Mouse (Mus musculus) liver, embryonic 15.5 days (tissue): ENCODE measurements around the gene Chat. TPM values are rescaled to one million over a fixed set of nuclear protein-coding genes. Genes with fewer than 3 reads are reported as not detected.

ENCODE experiments used
- ATAC-seq: fragments of 200-750 bp; cut with Nextera tagmentation; 2 replicates; pipeline ENCODE4 v1.8.0; 2017; ENCODE audit warnings: moderate number of reproducible peaks, mild to moderate bottlenecking, moderate library complexity; ENCODE audit not compliant: insufficient read depth
- H3K27ac ChIP-seq: fragments of 300-500 bp; sonication (generic); replicated peaks from 2 replicates; pipeline ENCODE4 v1.5.1; 2015; ENCODE audit warnings: mild to moderate bottlenecking, inconsistent platforms
- H3K27me3 ChIP-seq: fragments of 300-500 bp; sonication (generic); 2 replicates; pipeline ENCODE4 v1.6.1; 2015; ENCODE audit warnings: mild to moderate bottlenecking, inconsistent platforms
- H3K36me3 ChIP-seq: fragments of 300-500 bp; sonication (generic); replicated peaks from 2 replicates; pipeline ENCODE4 v1.6.1; 2015; ENCODE audit warnings: moderate library complexity, mild to moderate bottlenecking, inconsistent platforms
- H3K4me1 ChIP-seq: fragments of 300-500 bp; sonication (generic); replicated peaks from 2 replicates; pipeline ENCODE4 v1.6.1; 2015; ENCODE audit warnings: inconsistent platforms
- H3K4me2 ChIP-seq: fragments of 300-500 bp; sonication (generic); 2 replicates; pipeline ENCODE4 v1.6.1; 2015; ENCODE audit warnings: moderate library complexity, mild to moderate bottlenecking, inconsistent platforms
- H3K4me3 ChIP-seq: fragments of 300-500 bp; sonication (generic); replicated peaks from 2 replicates; pipeline ENCODE4 v1.5.1; 2015; ENCODE audit warnings: mild to moderate bottlenecking, inconsistent platforms
- H3K9ac ChIP-seq: fragments of 300-500 bp; sonication (generic); 2 replicates; pipeline ENCODE4 v1.6.1; 2015; ENCODE audit warnings: moderate library complexity, mild to moderate bottlenecking, inconsistent platforms
- H3K9me3 ChIP-seq: fragments of 300-500 bp; sonication (generic); replicated peaks from 2 replicates; pipeline ENCODE4 v1.6.1; 2016; ENCODE audit warnings: inconsistent platforms
- WGBS: fragments of 180-500 bp; shearing (Covaris S2); methylation state at CpG from one replicate; pipeline ENCODE4 v1.1.7; 2015; ENCODE audit warnings: mixed read lengths; ENCODE audit not compliant: insufficient replicate concordance; 5-methylcytosine and 5-hydroxymethylcytosine counted together
- polyA plus RNA-seq: library from polyadenylated mRNA; unstranded; fragments of >200 nt; fragmentation: Nextera tagmentation; extraction: Ambion mirVana; gene quantifications from 2 replicates; pipeline ENCODE4 v1.2.1, GENCODE M21; 2015

Gene Chat
- not detected in 2 replicates for polyA plus RNA-seq

- Histone ChIP-seq H3K36me3 (no peaks in the 10 kb centered on the region), H3K27me3 (peaks cover 69% of the 10 kb centered on the region), H3K4me1 (0 out of 2 replicates have a peak, but pooled peaks cover 2% of the 10 kb centered on the region), H3K9me3 (no peaks in the 10 kb centered on the region), H3K4me2 (no peak within 1 kb of the TSS), H3K4me3 (no peak within 1 kb of the TSS), H3K27ac (no peak within 1 kb of the TSS), H3K9ac (no peak within 1 kb of the TSS)
- whole genome bisulfite sequencing: 14% methylated on average over 13 of the region's 13 CpGs
- ATAC-seq: no peak
These were observed at the start of gene Chat for GRCm38 (mm10) chr14:32465889-32466288. Chat (minus strand) TSS chr14:32465989.

DNA sequence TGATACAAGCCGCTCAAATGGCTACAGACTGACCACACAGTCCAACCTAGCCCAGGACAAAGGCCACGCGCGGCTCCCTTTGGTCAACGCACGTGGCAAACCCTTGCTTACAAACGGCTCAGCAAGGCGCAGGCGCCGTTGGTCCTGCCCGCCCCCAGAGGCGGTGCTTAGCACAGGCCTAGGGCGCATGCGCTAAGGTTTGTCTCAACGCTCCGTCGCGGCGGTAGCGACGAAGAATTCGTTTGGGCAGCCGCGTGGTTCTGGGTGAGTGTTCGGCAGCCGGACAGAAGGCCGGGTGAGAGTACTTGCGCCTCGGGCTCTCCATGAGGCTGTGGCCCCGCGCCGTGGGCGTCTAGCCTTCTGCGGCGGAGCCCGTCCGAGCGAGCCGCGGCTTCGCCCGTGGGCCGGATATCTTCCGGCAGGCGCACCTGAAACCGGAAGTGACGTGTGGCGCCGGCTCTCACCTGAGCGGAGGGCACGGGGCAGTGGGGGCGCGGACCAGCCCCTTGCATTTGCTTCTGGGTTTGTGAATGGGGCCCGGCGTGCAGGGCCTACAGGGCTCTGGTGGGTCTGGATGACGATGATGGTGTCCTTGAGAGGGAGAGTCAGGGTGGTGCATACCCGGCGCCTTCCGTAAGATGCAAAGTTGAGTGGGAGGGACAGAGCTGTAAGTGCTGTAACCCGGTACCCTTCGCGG lies 47.7 kb upstream of the Chat start, which contains the start of gene Ercc6:
TSS of gene Ercc6 (plus strand) at position 186 of the 697 bp plus-strand sequence.
- peaks cover 25% of the 10 kb centered on the region for H3K4me1 ChIP-seq
- no peaks in the 10 kb centered on the region for H3K9me3 ChIP-seq
- WGBS: under 1% methylated on average over 62 of the region's 62 CpGs
- peak within 1 kb of the TSS; percentile 74 for H3K9ac ChIP-seq
- H3K4me3 ChIP-seq: peak within 1 kb of the TSS; percentile 85
- ATAC-seq: peak; percentile 92
- H3K4me2 ChIP-seq: peak within 1 kb of the TSS; percentile 84
- no peaks in the 10 kb centered on the region for H3K27me3 ChIP-seq
- peak within 1 kb of the TSS; percentile 79 for H3K27ac ChIP-seq
- H3K36me3 ChIP-seq: peaks cover 15% of the 10 kb centered on the region

- Histone ChIP-seq H3K27me3 (no peaks in the 10 kb centered on the region), H3K36me3 (peaks cover 12% of the 10 kb centered on the region), H3K9ac (peak overlapping the region; percentile 74; the same call in 1 of the 2 replicates), H3K27ac (peak overlapping the region; percentile 24; the same call in 1 of the 2 replicates), H3K4me2 (peak overlapping the region; percentile 84), H3K9me3 (no peaks in the 10 kb centered on the region), H3K4me1 (peaks cover 31% of the 10 kb centered on the region), H3K4me3 (peak overlapping the region; percentile 85)
- no peak for ATAC-seq
- WGBS: 37% methylated on average over 9 of the region's 9 CpGs
These were observed 47.1 kb upstream of the Chat start for GRCm38 (mm10) chr14:32512912-32513311.

DNA sequence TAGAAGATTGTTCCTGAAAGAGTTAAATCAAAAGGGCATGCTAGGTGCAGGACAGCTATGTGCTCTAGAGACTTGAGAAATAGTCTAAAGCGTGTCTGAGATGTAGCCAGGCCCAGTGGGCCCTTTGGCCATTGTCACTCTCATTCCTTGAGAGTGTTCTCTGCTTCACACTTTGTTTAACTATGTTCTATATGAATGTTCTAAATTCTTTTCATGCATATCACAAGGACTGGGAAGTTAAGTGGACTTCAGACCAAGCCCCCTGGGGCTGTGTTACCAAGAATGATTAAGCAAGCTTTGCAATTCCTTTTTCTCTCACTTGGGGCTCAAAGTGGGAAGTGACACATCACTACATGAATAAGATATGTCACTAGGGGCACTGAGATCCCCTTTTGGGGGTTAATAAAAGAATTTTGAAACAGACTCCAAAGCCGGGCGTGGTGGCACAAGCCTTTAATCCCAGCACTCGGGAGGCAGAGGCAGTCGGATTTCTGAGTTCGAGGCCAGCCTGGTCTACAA lies 43.7 kb upstream of the Chat start:
- Histone ChIP-seq H3K9ac (no peak overlapping the region), H3K4me3 (no peak overlapping the region), H3K27me3 (no peaks in the 10 kb centered on the region), H3K27ac (no peak overlapping the region), H3K4me1 (peaks cover 28% of the 10 kb centered on the region), H3K4me2 (no peak overlapping the region), H3K36me3 (no peaks in the 10 kb centered on the region), H3K9me3 (no peaks in the 10 kb centered on the region)
- no peak for ATAC-seq
- 59% methylated on average over 6 of the region's 6 CpGs for WGBS

DNA sequence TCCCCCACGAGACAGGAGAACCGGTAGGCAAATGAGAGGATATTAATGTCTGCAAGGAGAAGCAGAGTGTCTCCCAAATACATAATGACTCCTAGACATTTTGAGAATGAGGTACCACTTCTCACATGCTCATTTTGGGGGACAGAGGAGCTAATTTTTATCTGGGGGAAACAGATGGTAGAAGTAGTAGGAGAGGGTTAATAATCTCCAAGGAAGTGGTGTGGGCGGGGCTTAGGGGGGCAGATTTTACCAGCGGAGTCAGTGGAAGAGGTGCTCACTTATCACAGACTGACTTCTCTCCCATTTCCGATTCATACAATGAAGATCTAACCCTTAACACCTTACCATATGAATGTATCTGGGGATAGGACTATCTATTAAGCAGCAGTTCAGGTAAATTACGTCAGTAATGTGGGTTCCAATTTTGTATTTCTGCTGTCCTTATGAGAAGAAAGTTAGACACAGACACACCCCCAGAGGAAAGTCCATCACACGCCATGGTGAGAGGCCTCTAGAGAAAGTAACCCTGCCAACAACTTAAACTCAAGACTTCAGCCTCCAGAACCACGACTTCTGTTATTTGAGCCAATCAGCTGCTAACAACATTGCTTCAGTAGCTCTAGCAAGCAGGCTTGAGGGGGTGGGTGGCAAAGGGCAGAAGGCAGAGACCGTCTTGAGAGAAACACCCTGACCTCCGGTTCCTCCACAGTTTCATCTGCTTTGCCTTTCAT lies 42.5 kb upstream of the Chat start:
- Histone ChIP-seq H3K36me3 (no peaks in the 10 kb centered on the region), H3K27ac (no peak overlapping the region), H3K4me2 (peak overlapping the region; percentile 30; the same call in 1 of the 2 replicates), H3K4me3 (no peak overlapping the region), H3K9ac (no peak overlapping the region), H3K9me3 (no peaks in the 10 kb centered on the region), H3K4me1 (peaks cover 20% of the 10 kb centered on the region), H3K27me3 (no peaks in the 10 kb centered on the region)
- WGBS: 14% methylated on average over 10 of the region's 10 CpGs
- no peak for ATAC-seq

- WGBS: 67% methylated on average over 4 of the region's 4 CpGs
- no peak overlapping the region for H3K9ac ChIP-seq
- no peak overlapping the region for H3K4me3 ChIP-seq
- peaks cover 15% of the 10 kb centered on the region for H3K4me1 ChIP-seq
- no peak overlapping the region for H3K27ac ChIP-seq
- H3K4me2 ChIP-seq: no peak overlapping the region
- H3K36me3 ChIP-seq: no peaks in the 10 kb centered on the region
- no peak for ATAC-seq
- no peaks in the 10 kb centered on the region for H3K27me3 ChIP-seq
- H3K9me3 ChIP-seq: no peaks in the 10 kb centered on the region
These were observed 41.4 kb upstream of the Chat start for GRCm38 (mm10) chr14:32507216-32507615.

GRCm38 (mm10) chr14:32506329-32506728 lies 40.5 kb upstream of the Chat start:
- Histone ChIP-seq H3K36me3 (no peaks in the 10 kb centered on the region), H3K4me2 (no peak overlapping the region), H3K4me3 (no peak overlapping the region), H3K4me1 (peaks cover 15% of the 10 kb centered on the region), H3K9ac (no peak overlapping the region), H3K9me3 (no peaks in the 10 kb centered on the region), H3K27ac (no peak overlapping the region), H3K27me3 (no peaks in the 10 kb centered on the region)
- ATAC-seq: no peak
- 59% methylated on average over 10 of the region's 10 CpGs for WGBS

- Histone ChIP-seq H3K27me3 (no peaks in the 10 kb centered on the region), H3K9ac (no peak overlapping the region), H3K36me3 (no peaks in the 10 kb centered on the region), H3K4me1 (peaks cover 13% of the 10 kb centered on the region), H3K4me2 (no peak overlapping the region), H3K27ac (no peak overlapping the region), H3K4me3 (no peak overlapping the region), H3K9me3 (no peaks in the 10 kb centered on the region)
- WGBS: 48% methylated on average over 1 of the region's 1 CpGs
- ATAC-seq: no peak
These were observed 38.1 kb upstream of the Chat start for GRCm38 (mm10) chr14:32503897-32504296.

DNA sequence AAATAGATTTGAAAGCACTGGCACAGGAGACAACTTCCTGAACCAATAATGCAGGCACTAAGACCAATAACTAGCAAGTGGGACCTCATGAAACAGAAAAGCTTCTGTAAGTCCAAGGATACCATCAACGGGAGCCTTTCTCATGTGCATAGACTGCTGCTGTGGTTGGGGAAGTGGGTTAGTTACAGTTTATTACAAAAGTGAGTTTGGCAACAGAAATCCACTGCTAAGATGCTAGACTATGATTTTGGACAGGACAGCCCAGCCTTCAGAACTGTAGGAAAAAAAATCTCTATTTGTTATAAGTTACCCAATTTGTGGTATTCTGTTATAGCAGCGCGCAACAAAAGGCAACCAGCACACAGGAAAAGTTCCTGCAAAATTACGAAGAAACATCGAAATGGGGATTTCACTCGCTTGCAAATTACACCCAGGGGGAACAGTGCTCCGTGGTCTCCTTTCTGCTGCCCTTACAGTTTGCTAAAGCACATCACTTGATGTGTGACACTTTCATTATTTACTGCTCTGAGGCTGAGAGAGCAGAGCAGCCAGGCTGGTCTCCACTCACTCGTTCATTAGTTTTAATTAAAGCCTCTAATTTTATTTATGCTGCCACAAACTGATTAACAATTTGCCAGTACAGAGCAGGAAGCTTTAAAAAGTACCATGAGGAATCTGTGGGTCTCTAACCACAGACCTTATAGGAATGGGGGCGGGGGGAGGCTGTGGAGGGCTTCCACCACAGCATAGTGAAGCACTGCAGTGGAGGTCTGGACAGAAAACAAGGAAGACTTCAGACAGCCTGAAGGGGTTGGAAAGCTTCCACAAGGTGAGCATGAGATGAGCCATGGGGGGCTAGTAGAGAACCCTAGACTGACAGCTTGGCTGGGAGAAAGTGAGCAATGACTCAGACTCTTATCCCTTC lies 37.2 kb upstream of the Chat start:
- H3K4me1 ChIP-seq: peaks cover 5% of the 10 kb centered on the region
- no peak overlapping the region for H3K4me3 ChIP-seq
- no peaks in the 10 kb centered on the region for H3K9me3 ChIP-seq
- no peak overlapping the region for H3K4me2 ChIP-seq
- H3K27me3 ChIP-seq: no peaks in the 10 kb centered on the region
- no peaks in the 10 kb centered on the region for H3K36me3 ChIP-seq
- H3K9ac ChIP-seq: no peak overlapping the region
- H3K27ac ChIP-seq: no peak overlapping the region
- ATAC-seq: no peak
- WGBS: 54% methylated on average over 9 of the region's 9 CpGs

DNA sequence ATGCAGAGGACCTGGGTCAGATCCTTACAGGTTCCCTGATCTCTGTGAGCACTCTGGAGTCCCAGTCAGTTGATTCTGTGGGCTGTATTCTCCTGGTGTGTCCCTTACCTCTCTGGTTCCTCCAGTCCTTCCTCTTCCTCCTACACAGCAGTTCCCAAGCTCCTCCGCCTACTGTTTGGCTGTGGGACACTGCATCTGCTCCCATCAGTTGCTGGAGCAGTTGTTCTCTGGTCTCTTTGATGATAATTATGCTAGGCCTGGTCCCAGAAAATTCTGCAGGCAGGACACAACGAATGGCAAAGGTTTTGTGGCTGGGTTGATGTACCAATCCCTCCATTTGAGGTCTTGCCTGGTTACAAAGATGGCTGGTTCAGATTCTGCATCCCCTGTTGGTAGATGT lies 35.5 kb upstream of the Chat start:
- Histone ChIP-seq H3K27me3 (no peaks in the 10 kb centered on the region), H3K4me1 (no peaks in the 10 kb centered on the region), H3K9me3 (no peaks in the 10 kb centered on the region), H3K27ac (no peak overlapping the region), H3K9ac (no peak overlapping the region), H3K4me3 (no peak overlapping the region), H3K36me3 (no peaks in the 10 kb centered on the region), H3K4me2 (no peak overlapping the region)
- ATAC-seq: no peak
- 31% methylated on average over 2 of the region's 2 CpGs for WGBS
